Mouse (Mus musculus): ENCODE data around the gene Olfr434. TPM values are rescaled to one million over a fixed set of nuclear protein-coding genes. Genes with fewer than 3 reads are reported as not detected.
"Not testable (repeated sequence)": the region's sequence is repeated elsewhere in the genome, so short reads cannot be mapped to it uniquely, and the experiment has no call there.

Olfr434 gene
- polyA plus RNA-seq (2012; rRNA removed), result not detected in 2 replicates

GRCm38 (mm10) chr6:43212873-43213272 lies at the start of gene Olfr434:
TSS of gene Olfr434 (plus strand) at chr6:43213021.
- not testable (repeated sequence) for DNase-seq; H3K27ac ChIP-seq (ENCODE audit: control insufficient read depth, insufficient read depth, low read length); H3K4me3 ChIP-seq (ENCODE audit: control insufficient read depth, insufficient read depth, low read length); H3K4me1 ChIP-seq (replicated peaks; ENCODE audit: control insufficient read depth, insufficient read depth, low read length); H3K27me3 ChIP-seq (ENCODE audit: control insufficient read depth, insufficient read depth, low read length); H3K36me3 ChIP-seq (ENCODE audit: control insufficient read depth, insufficient read depth, low read length)

- 97% methylated on average over 4 of the region's 4 CpGs for WGBS
- H3K27ac ChIP-seq (ENCODE audit: control insufficient read depth, insufficient read depth, low read length), result no peak overlapping the region
- H3K4me3 ChIP-seq (ENCODE audit: control insufficient read depth, insufficient read depth, low read length), result no peak overlapping the region
- no peaks in the 10 kb centered on the region for H3K27me3 ChIP-seq (ENCODE audit: control insufficient read depth, insufficient read depth, low read length)
- DNase-seq, result no peak
- H3K36me3 ChIP-seq (ENCODE audit: control insufficient read depth, insufficient read depth, low read length), result no peaks in the 10 kb centered on the region
- no peaks in the 10 kb centered on the region for H3K4me1 ChIP-seq (replicated peaks; ENCODE audit: control insufficient read depth, insufficient read depth, low read length)
- no peak for TF ChIP-seq POLR2A (IDR thresholded peaks at IDR 0.05; ENCODE audit: control insufficient read depth, extremely low read depth, insufficient read depth, low read length, poor library complexity)
- TF ChIP-seq CTCF (IDR thresholded peaks at IDR 0.05; ENCODE audit: borderline replicate concordance, control insufficient read depth, extremely low read depth, insufficient read depth, low read length, poor library complexity), result no peak
Measured at GRCm38 (mm10) chr6:43167246-43167645, 45.6 kb upstream of the Olfr434 start.

- no peak within 1 kb of the TSS for H3K27ac ChIP-seq (ENCODE audit: control insufficient read depth, insufficient read depth, low read length)
- no peaks in the 10 kb centered on the region for H3K27me3 ChIP-seq (ENCODE audit: control insufficient read depth, insufficient read depth, low read length)
- no peaks in the 10 kb centered on the region for H3K36me3 ChIP-seq (ENCODE audit: control insufficient read depth, insufficient read depth, low read length)
- 75% methylated on average over 4 of the region's 4 CpGs for WGBS
- TF ChIP-seq CTCF (IDR thresholded peaks at IDR 0.05; ENCODE audit: borderline replicate concordance, control insufficient read depth, extremely low read depth, insufficient read depth, low read length, poor library complexity) (no peak), POLR2A (IDR thresholded peaks at IDR 0.05; ENCODE audit: control insufficient read depth, extremely low read depth, insufficient read depth, low read length, poor library complexity) (no peak)
- H3K4me1 ChIP-seq (replicated peaks; ENCODE audit: control insufficient read depth, insufficient read depth, low read length), result no peaks in the 10 kb centered on the region
- H3K4me3 ChIP-seq (ENCODE audit: control insufficient read depth, insufficient read depth, low read length), result no peak within 1 kb of the TSS
- DNase-seq, result no peak
Measured at GRCm38 (mm10) chr6:43171840-43172239, 41.0 kb upstream of the Olfr434 start, which contains the start of gene Olfr13. TSS of gene Olfr13 (plus strand) at chr6:43172140.

GRCm38 (mm10) chr6:43178129-43178528 lies 34.7 kb upstream of the Olfr434 start:
- H3K27ac ChIP-seq (ENCODE audit: control insufficient read depth, insufficient read depth, low read length), result no peak overlapping the region
- 73% methylated on average over 1 of the region's 1 CpGs for WGBS
- no peak overlapping the region for H3K4me3 ChIP-seq (ENCODE audit: control insufficient read depth, insufficient read depth, low read length)
- H3K36me3 ChIP-seq (ENCODE audit: control insufficient read depth, insufficient read depth, low read length), result no peaks in the 10 kb centered on the region
- no peaks in the 10 kb centered on the region for H3K4me1 ChIP-seq (replicated peaks; ENCODE audit: control insufficient read depth, insufficient read depth, low read length)
- no peak for TF ChIP-seq POLR2A (IDR thresholded peaks at IDR 0.05; ENCODE audit: control insufficient read depth, extremely low read depth, insufficient read depth, low read length, poor library complexity)
- TF ChIP-seq CTCF (IDR thresholded peaks at IDR 0.05; ENCODE audit: borderline replicate concordance, control insufficient read depth, extremely low read depth, insufficient read depth, low read length, poor library complexity), result no peak
- DNase-seq, result no peak
- no peaks in the 10 kb centered on the region for H3K27me3 ChIP-seq (ENCODE audit: control insufficient read depth, insufficient read depth, low read length)

- TF ChIP-seq POLR2A (IDR thresholded peaks at IDR 0.05; ENCODE audit: control insufficient read depth, extremely low read depth, insufficient read depth, low read length, poor library complexity), result no peak
Measured at GRCm38 (mm10) chr6:43178584-43179501, 34.0 kb upstream of the Olfr434 start.

GRCm38 (mm10) chr6:43190986-43191385 lies 21.8 kb upstream of the Olfr434 start:
- H3K27me3 ChIP-seq (ENCODE audit: control insufficient read depth, insufficient read depth, low read length), result no peaks in the 10 kb centered on the region
- DNase-seq, result no peak
- H3K4me1 ChIP-seq (replicated peaks; ENCODE audit: control insufficient read depth, insufficient read depth, low read length), result no peaks in the 10 kb centered on the region
- H3K27ac ChIP-seq (ENCODE audit: control insufficient read depth, insufficient read depth, low read length), result no peak overlapping the region
- no peak overlapping the region for H3K4me3 ChIP-seq (ENCODE audit: control insufficient read depth, insufficient read depth, low read length)
- no peak for TF ChIP-seq POLR2A (IDR thresholded peaks at IDR 0.05; ENCODE audit: control insufficient read depth, extremely low read depth, insufficient read depth, low read length, poor library complexity)
- TF ChIP-seq CTCF (IDR thresholded peaks at IDR 0.05; ENCODE audit: borderline replicate concordance, control insufficient read depth, extremely low read depth, insufficient read depth, low read length, poor library complexity), result no peak
- 94% methylated on average over 3 of the region's 3 CpGs for WGBS
- no peaks in the 10 kb centered on the region for H3K36me3 ChIP-seq (ENCODE audit: control insufficient read depth, insufficient read depth, low read length)

More at GRCm38 (mm10) chr6:43178584-43179501, 34.0 kb upstream of the Olfr434 start:
- no peak for DNase-seq
- Histone ChIP-seq H3K36me3 (ENCODE audit: control insufficient read depth, insufficient read depth, low read length) (no peaks in the 10 kb centered on the region), H3K27me3 (ENCODE audit: control insufficient read depth, insufficient read depth, low read length) (no peaks in the 10 kb centered on the region), H3K4me1 (replicated peaks; ENCODE audit: control insufficient read depth, insufficient read depth, low read length) (no peaks in the 10 kb centered on the region), H3K27ac (ENCODE audit: control insufficient read depth, insufficient read depth, low read length) (no peak overlapping the region), H3K4me3 (ENCODE audit: control insufficient read depth, insufficient read depth, low read length) (no peak overlapping the region)
- WGBS, result 82% methylated on average over 6 of the region's 6 CpGs

- no peak within 1 kb of the TSS for H3K4me3 ChIP-seq (ENCODE audit: control insufficient read depth, insufficient read depth, low read length)
- no peaks in the 10 kb centered on the region for H3K36me3 ChIP-seq (ENCODE audit: control insufficient read depth, insufficient read depth, low read length)
- no peak within 1 kb of the TSS for H3K27ac ChIP-seq (ENCODE audit: control insufficient read depth, insufficient read depth, low read length)
- no peaks in the 10 kb centered on the region for H3K4me1 ChIP-seq (replicated peaks; ENCODE audit: control insufficient read depth, insufficient read depth, low read length)
- H3K27me3 ChIP-seq (ENCODE audit: control insufficient read depth, insufficient read depth, low read length), result no peaks in the 10 kb centered on the region
- no peak for TF ChIP-seq POLR2A (IDR thresholded peaks at IDR 0.05; ENCODE audit: control insufficient read depth, extremely low read depth, insufficient read depth, low read length, poor library complexity)
- DNase-seq, result no peak
Measured at GRCm38 (mm10) chr6:43196781-43197180, 16.0 kb upstream of the Olfr434 start, which contains the start of gene Olfr435. TSS of gene Olfr435 (plus strand) at chr6:43197146.
